ENCODE assay signal across 11 mouse cellular contexts in genomic region chr15:77807264-77807585, GRCm38 (mm10). TPM values are rescaled to one million over a fixed set of nuclear protein-coding genes. Genes with fewer than 3 reads are reported as not detected.
DNase-seq lines count a peak whose midpoint lies in the region; ATAC-seq and TF ChIP-seq lines count a peak whose summit lies in the region.
"Had no signal": no experiment of that assay in that cellular context is flagged by ENCODE, and none has a peak within 500 bp of the region (broad histone marks: within the 10 kb centered on the region; RNA-seq: fewer than 3 reads in every experiment).

No protein-coding gene starts in this region.

- peaks cover 94% of the 10 kb centered on the region for H3K4me1 ChIP-seq in heart, embryonic 13.5 days
- H3K4me1 ChIP-seq in spleen, adult 2 months (ENCODE audit: control insufficient read depth, insufficient read depth, insufficient read length): peaks cover 44% of the 10 kb centered on the region; the same call in 1 of the 2 replicates
- H3K4me1 ChIP-seq in megakaryocyte, embryonic 14.5 days: peaks cover 100% of the 10 kb centered on the region

- TF ChIP-seq POLR2A in spleen, adult 2 months (IDR thresholded peaks at IDR 0.05; ENCODE audit: low read depth, low read length): no peak

- H3K4me2 ChIP-seq in heart, embryonic 13.5 days: no peak overlapping the region
- H3K4me2 ChIP-seq: forebrain, embryonic 15.5 days had no signal

- WGBS in heart, embryonic 13.5 days: 72% methylated on average over 7 of the region's 7 CpGs
- WGBS in spleen, adult 2 months: 59% methylated on average over 7 of the region's 7 CpGs

- H3K9ac ChIP-seq in heart, embryonic 13.5 days: peak overlapping the region; percentile 8; the same call in 1 of the 2 replicates
- H3K9ac ChIP-seq: forebrain, embryonic 15.5 days had no signal

- no peaks in the 10 kb centered on the region for H3K27me3 ChIP-seq in heart, embryonic 13.5 days (replicated peaks)
- H3K27me3 ChIP-seq in spleen, adult 2 months (ENCODE audit: control insufficient read depth, insufficient read depth, low read length): no peaks in the 10 kb centered on the region
- no peaks in the 10 kb centered on the region for H3K27me3 ChIP-seq in megakaryocyte, embryonic 14.5 days (replicated peaks)
- H3K27me3 ChIP-seq: forebrain, embryonic 15.5 days had no signal

- H3K9me3 ChIP-seq in heart, embryonic 13.5 days: no peaks in the 10 kb centered on the region
- no peaks in the 10 kb centered on the region for H3K9me3 ChIP-seq in megakaryocyte, embryonic 14.5 days
- H3K9me3 ChIP-seq: forebrain, embryonic 15.5 days had no signal

- ATAC-seq in heart, embryonic 13.5 days (ENCODE audit: extremely low read depth, insufficient number of reproducible peaks, low FRiP score, low TSS enrichment): no peak
- ATAC-seq: forebrain, embryonic 15.5 days had no signal

- TF ChIP-seq CTCF in spleen, adult 2 months (IDR thresholded peaks at IDR 0.05; ENCODE audit: extremely low read depth, insufficient read depth, insufficient read length, insufficient replicate concordance): no peak

- H3K4me3 ChIP-seq in heart, embryonic 13.5 days: no peak overlapping the region
- no peak overlapping the region for H3K4me3 ChIP-seq in spleen, adult 2 months (ENCODE audit: extremely low read depth, insufficient read depth, insufficient read length)
- H3K4me3 ChIP-seq in megakaryocyte, embryonic 14.5 days (replicated peaks): peak overlapping the region; percentile 79
- H3K4me3 ChIP-seq: forebrain, embryonic 15.5 days had no signal

- peak overlapping the region; percentile 98 for H3K27ac ChIP-seq in heart, embryonic 13.5 days (replicated peaks)
- H3K27ac ChIP-seq in spleen, adult 2 months (ENCODE audit: insufficient read depth, low read length): peak overlapping the region; percentile 82
- H3K27ac ChIP-seq: forebrain, embryonic 15.5 days had no signal

- DNase-seq in heart, adult 8-10 months (ENCODE audit: low spot score): no peak
- DNase-seq in spleen, adult 2 months (ENCODE audit: low read depth in 1 of 2, low spot score in 2 of 2): no peak
- no peak for DNase-seq in spleen, postnatal 14 days (ENCODE audit: low spot score in 2 of 2)
- DNase-seq in thymus, postnatal 4 days: peak; percentile 59
- DNase-seq in layer of hippocampus, postnatal 10 days (ENCODE audit: low spot score in 2 of 2): no peak
- DNase-seq in urinary bladder, postnatal 4 days (ENCODE audit: low spot score in 2 of 2): no peak
- DNase-seq: embryo, embryonic 11 days; kidney, adult 8-10 months had no signal

- H3K36me3 ChIP-seq in heart, embryonic 13.5 days: peaks cover 100% of the 10 kb centered on the region
- H3K36me3 ChIP-seq in spleen, adult 2 months (ENCODE audit: control insufficient read depth, insufficient read depth, low read length): peaks cover 71% of the 10 kb centered on the region
- H3K36me3 ChIP-seq in megakaryocyte, embryonic 14.5 days (replicated peaks; ENCODE audit: low read length): peaks cover 100% of the 10 kb centered on the region

RNA-seq across cellular contexts. Expression of gene Myh9, which starts 34.8 kb away (rescaled TPM):
- polyA plus RNA-seq in heart, embryonic 13.5 days (2015; fragmentation: Nextera tagmentation; extraction: Ambion mirVana): 24.8 and 25.0 TPM in 2 replicates
- 100 to 1,000 TPM in 1 of 4 experiments, 10 to 100 TPM in 3; 72.5 to 127 (median 97.2) TPM for total RNA-seq in heart, adult 8-10 months (2022)
- 138 and 142 TPM in 2 replicates for polyA plus RNA-seq in spleen, adult 2 months (2012; rRNA removed)
- polyA plus RNA-seq in megakaryocyte, embryonic 14.5 days (2012; ENCODE audit: insufficient read depth, low replicate concordance): 1,439 and 1,641 TPM in 2 replicates
- total RNA-seq in layer of hippocampus, postnatal 10 days (2021): 10 to 100 TPM; 65.2 to 75.2 TPM

RNA-seq across cellular contexts. Expression of gene Apol8, which starts 50.4 kb away (rescaled TPM):
- polyA plus RNA-seq in heart, embryonic 13.5 days (2015; fragmentation: Nextera tagmentation; extraction: Ambion mirVana): 0.32 and 0.78 TPM in 2 replicates
- not detected for total RNA-seq in heart, adult 8-10 months (2022)
- 4.3 and 5.9 TPM in 2 replicates for polyA plus RNA-seq in spleen, adult 2 months (2012; rRNA removed)
- 0.82 and 2.7 TPM in 2 replicates for polyA plus RNA-seq in megakaryocyte, embryonic 14.5 days (2012; ENCODE audit: insufficient read depth, low replicate concordance)
- 1 to 10 TPM; 1.4 to 1.8 TPM for total RNA-seq in layer of hippocampus, postnatal 10 days (2021)
- polyA plus RNA-seq: forebrain, embryonic 15.5 days had no signal

Comparison
In these comparisons a context has a peak if more than half of its experiments do, and no peak if none do; other contexts are left out.
1. RNA of gene Myh9, which starts 34.8 kb away (polyA plus RNA-seq): 1,439 to 1,641 TPM in megakaryocyte, embryonic 14.5 days; 138 to 142 TPM in spleen, adult 2 months and 24.8 to 25.0 TPM in heart, embryonic 13.5 days; every median in the first group is over 10 times any median in the second.